Mouse (Mus musculus): ENCODE measurements around the gene Gmnn.

Gene Gmnn

GRCm38 (mm10) chr13:24702128-24702527 lies 59.6 kb downstream of the Gmnn start:
- DNase-seq, result no peak

All from kidney, postnatal 36 days (tissue).